Mouse (Mus musculus): ENCODE data around the gene Dhps. TPM values are rescaled to one million over a fixed set of nuclear protein-coding genes. Genes with fewer than 3 reads are reported as not detected.

Dhps gene
- polyA plus RNA-seq, 1 experiment = 45.9 TPM

DNA sequence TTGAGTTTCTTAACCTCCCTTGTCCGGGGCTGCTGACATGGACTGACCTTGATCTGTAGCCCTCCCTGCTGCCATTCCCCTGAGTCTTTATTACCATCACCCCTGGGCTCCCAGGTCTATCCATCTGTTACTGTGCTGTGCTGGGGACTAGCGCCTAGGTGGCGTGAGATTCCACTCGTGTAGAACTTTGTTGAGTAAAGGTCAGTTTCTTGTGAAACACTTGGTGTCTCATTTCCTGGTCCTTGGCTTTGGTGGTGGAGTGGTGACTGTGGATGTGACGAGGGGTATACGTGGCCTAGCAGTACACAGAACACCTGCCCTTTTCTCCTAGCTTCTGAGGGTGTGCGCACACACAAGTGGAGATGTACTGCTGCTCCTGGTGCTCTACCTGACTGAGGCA, 14.2 kb upstream of the Dhps start:
- WGBS = 74% methylated on average over 7 of the region's 7 CpGs
- H3K4me1 ChIP-seq (ENCODE audit: control insufficient read depth, insufficient read depth, low read length) = peaks cover 2% of the 10 kb centered on the region; the same call in 1 of the 2 replicates
- TF ChIP-seq CTCF (IDR thresholded peaks at IDR 0.05; ENCODE audit: insufficient read depth, low read length) (no peak), POLR2A (IDR thresholded peaks at IDR 0.05; ENCODE audit: borderline replicate concordance, extremely low read depth, low read depth, low read length) (no peak)
- H3K4me3 ChIP-seq (replicated peaks; ENCODE audit: extremely low read depth, low read depth, low read length) = no peak overlapping the region
- no peak for DNase-seq

DNA sequence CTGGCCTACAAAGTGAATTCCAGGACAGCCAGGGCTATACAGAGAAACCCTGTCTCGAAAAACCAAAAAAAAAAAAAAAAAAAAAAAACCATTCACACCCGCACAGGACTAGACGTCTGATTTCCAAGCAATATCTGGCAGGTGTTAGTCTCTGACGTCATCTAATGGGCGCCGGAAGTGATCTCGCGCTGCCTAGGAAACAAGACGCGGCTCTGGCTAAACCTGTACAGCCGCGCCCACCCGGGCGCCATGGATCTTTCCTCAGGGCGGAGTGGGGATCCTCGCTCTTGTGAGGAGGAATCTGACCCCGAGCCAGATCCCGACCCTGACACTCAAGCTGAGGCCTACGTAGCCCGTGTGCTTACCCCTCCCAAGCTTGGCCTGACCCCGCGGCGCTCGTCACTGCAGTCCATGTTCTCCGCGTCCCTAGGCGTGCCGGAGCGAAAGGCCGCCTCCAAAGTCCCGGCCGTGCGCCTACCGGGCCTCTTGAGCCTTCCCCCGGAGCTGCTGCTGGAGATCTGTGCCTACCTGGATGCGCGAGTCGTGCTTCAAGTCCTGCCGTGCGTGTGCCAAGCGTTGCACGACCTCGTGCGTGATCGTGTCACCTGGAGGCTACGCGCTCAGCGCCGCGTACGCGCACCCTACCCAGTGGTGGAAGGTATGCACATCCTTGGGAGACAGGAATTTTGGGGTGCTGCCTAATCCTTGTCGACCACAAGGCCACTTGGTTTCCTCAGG, 11.5 kb upstream of the Dhps start, which contains the start of gene Fbxw9:
Gene Fbxw9, plus strand, starts transcription at position 177 of the 738 bp plus-strand sequence.
- Histone ChIP-seq H3K4me1 (ENCODE audit: control insufficient read depth, insufficient read depth, low read length) (peaks cover 2% of the 10 kb centered on the region; the same call in 1 of the 2 replicates), H3K4me3 (replicated peaks; ENCODE audit: extremely low read depth, low read depth, low read length) (peak within 1 kb of the TSS; percentile 93)
- no peak for TF ChIP-seq CTCF (IDR thresholded peaks at IDR 0.05; ENCODE audit: insufficient read depth, low read length)
- peak; percentile 36; the same call in 1 of the 2 replicates for TF ChIP-seq POLR2A (IDR thresholded peaks at IDR 0.05; ENCODE audit: borderline replicate concordance, extremely low read depth, low read depth, low read length)
- WGBS = 1% methylated on average over 53 of the region's 53 CpGs
- DNase-seq = peak; percentile 88

DNA sequence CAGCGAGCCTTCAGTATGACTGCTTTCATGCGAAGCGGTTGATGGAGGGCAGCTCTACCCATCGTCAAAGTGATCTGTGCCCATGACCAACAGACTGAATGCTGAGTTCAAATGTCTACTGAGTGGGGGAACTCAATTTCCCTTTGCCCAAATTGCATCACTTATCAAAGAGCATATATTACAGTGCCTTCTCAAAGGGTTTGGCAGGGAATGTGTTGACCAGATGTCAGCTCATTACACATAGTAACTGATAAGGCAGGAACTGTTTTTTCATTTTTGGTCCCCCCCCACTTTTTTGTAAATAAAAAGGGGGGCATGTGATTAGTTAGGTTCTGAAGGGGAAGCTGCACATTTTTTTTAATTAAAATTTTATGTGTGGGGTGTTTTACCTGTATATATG, 9.0 kb upstream of the Dhps start:
- no peak overlapping the region for H3K4me3 ChIP-seq (replicated peaks; ENCODE audit: extremely low read depth, low read depth, low read length)
- TF ChIP-seq POLR2A (IDR thresholded peaks at IDR 0.05; ENCODE audit: borderline replicate concordance, extremely low read depth, low read depth, low read length) (no peak), CTCF (IDR thresholded peaks at IDR 0.05; ENCODE audit: insufficient read depth, low read length) (no peak)
- WGBS = 95% methylated on average over 4 of the region's 4 CpGs
- no peak for DNase-seq
- peaks cover 2% of the 10 kb centered on the region; the same call in 1 of the 2 replicates for H3K4me1 ChIP-seq (ENCODE audit: control insufficient read depth, insufficient read depth, low read length)

DNA sequence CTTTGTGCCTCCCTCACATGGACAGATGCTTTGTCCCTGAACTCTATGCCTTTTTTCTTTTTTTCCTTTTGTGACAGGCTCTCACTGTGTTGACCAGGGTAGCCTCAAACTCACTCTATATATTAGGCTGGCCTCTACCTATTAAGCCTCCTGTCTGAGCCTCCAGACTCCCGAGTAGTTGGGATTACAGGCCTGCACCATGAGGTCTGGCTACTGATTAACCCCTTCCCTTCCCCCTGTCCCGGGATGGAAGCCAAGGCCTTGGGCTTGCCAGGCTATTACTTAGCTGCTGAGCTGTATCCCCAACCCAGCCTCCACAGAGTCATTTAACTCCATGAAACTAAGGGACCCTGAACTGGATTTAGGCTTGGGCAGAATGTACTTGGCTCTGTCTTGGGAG, 6.3 kb upstream of the Dhps start:
- H3K4me3 ChIP-seq (replicated peaks; ENCODE audit: extremely low read depth, low read depth, low read length) = no peak overlapping the region
- TF ChIP-seq CTCF (IDR thresholded peaks at IDR 0.05; ENCODE audit: insufficient read depth, low read length) (no peak), POLR2A (IDR thresholded peaks at IDR 0.05; ENCODE audit: borderline replicate concordance, extremely low read depth, low read depth, low read length) (no peak)
- H3K4me1 ChIP-seq (ENCODE audit: control insufficient read depth, insufficient read depth, low read length) = peaks cover 2% of the 10 kb centered on the region; the same call in 1 of the 2 replicates
- WGBS = 40% methylated on average over 2 of the region's 2 CpGs
- DNase-seq = no peak

DNA sequence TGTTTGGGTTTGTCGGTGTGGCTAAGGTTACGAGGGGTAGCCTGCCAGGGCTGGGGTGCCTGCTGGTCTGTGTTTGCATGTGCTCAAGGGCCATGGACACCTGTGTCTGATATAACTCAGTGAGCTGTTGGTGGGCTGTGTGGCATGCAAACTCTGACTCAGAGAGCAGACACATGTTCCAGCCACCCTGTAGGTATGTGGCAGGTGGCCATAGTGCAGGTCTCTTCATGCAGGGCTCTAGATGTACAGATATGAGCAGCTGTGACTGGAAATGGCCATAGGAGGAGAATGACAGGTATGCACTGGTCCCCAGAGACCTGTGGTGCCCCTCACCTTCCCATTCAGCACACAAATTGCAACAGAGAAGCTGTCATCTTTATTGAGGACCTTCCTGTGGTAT, 4.4 kb upstream of the Dhps start:
- no peak for DNase-seq
- peaks cover 3% of the 10 kb centered on the region for H3K4me1 ChIP-seq (ENCODE audit: control insufficient read depth, insufficient read depth, low read length)
- WGBS = 96% methylated on average over 2 of the region's 2 CpGs
- no peak for TF ChIP-seq CTCF (IDR thresholded peaks at IDR 0.05; ENCODE audit: insufficient read depth, low read length)
- no peak overlapping the region for H3K4me3 ChIP-seq (replicated peaks; ENCODE audit: extremely low read depth, low read depth, low read length)

DNA sequence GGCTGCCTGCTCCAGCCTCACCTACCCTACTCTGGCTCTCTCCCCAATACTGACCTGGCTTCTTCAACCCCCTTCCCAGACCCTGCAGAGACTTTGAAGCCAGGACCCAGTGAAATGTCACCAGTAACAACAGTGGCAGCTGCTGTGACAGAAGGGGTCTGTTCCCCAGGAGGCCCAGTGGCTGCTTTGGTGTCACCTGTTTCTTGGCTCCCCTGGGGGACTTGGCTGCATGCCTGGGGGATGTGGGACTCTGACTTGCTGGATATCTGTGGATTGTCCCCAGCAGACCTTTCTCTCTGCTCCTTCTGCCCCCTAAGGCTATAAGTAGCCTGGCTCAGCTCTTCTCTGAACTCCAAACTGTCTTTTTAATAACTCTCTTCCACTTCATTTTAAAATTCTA, 3.6 kb upstream of the Dhps start, which contains the start of gene Gm5741:
Gene Gm5741, minus strand, starts transcription at position 1 of the 400 bp plus-strand sequence.
- no peak for TF ChIP-seq CTCF (IDR thresholded peaks at IDR 0.05; ENCODE audit: insufficient read depth, low read length)
- TF ChIP-seq POLR2A (IDR thresholded peaks at IDR 0.05; ENCODE audit: borderline replicate concordance, extremely low read depth, low read depth, low read length) = no peak
- Histone ChIP-seq H3K4me1 (ENCODE audit: control insufficient read depth, insufficient read depth, low read length) (peaks cover 7% of the 10 kb centered on the region), H3K4me3 (replicated peaks; ENCODE audit: extremely low read depth, low read depth, low read length) (no peak within 1 kb of the TSS)
- DNase-seq = no peak

DNA sequence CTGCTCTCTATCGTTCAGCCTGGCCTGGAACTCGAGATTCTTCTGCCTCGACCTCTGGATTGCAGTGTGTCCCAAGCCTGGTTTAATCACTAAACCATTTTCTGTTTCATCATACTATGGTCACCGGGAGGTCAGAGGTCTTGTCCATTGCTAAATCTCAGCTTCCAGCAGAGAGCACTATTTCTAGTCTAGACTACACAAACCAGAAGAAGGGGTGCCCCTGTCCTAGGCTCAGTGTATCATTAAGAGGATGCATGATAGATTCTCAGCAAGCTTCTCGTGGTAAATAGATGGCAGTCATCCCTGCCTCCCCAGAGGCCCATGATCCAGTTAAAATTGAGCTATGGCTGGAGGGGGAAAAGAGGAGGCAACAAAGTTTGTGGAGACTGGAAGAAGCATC, 516 bp upstream of the Dhps start:
- H3K4me3 ChIP-seq (replicated peaks; ENCODE audit: extremely low read depth, low read depth, low read length) = no peak overlapping the region
- peaks cover 8% of the 10 kb centered on the region for H3K4me1 ChIP-seq (ENCODE audit: control insufficient read depth, insufficient read depth, low read length)
- DNase-seq = no peak
- TF ChIP-seq POLR2A (IDR thresholded peaks at IDR 0.05; ENCODE audit: borderline replicate concordance, extremely low read depth, low read depth, low read length) = no peak
- no peak for TF ChIP-seq CTCF (IDR thresholded peaks at IDR 0.05; ENCODE audit: insufficient read depth, low read length)
- WGBS = 70% methylated on average over 5 of the region's 5 CpGs

DNA sequence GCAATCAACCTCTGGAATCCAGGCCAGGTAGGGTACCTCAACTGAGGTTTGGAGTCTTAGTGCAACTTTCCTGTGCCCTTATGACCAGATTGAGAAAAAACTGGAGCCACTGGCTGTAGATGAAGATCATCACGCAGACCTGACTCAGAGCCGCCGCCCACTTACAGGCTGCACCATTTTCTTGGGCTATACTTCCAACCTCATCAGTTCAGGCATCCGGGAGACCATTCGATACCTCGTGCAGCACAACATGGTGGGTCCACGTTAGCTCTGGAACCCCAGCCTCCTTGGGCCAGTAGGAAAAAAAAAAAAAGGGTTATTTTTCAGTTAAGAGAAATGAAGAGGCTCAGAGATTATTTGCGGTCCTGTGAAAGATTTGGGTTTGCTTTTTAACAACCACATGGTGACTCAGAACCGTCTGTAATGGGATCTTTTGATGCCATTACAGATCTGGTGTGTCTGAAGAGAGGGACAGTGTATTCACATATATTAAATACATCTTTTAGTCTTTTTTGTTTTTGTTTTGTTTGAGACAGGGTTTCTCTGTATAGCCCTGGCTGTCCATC, 890 bp downstream of the Dhps start:
- WGBS = 30% methylated on average over 9 of the region's 9 CpGs
- H3K4me1 ChIP-seq (ENCODE audit: control insufficient read depth, insufficient read depth, low read length) = peaks cover 8% of the 10 kb centered on the region

DNA sequence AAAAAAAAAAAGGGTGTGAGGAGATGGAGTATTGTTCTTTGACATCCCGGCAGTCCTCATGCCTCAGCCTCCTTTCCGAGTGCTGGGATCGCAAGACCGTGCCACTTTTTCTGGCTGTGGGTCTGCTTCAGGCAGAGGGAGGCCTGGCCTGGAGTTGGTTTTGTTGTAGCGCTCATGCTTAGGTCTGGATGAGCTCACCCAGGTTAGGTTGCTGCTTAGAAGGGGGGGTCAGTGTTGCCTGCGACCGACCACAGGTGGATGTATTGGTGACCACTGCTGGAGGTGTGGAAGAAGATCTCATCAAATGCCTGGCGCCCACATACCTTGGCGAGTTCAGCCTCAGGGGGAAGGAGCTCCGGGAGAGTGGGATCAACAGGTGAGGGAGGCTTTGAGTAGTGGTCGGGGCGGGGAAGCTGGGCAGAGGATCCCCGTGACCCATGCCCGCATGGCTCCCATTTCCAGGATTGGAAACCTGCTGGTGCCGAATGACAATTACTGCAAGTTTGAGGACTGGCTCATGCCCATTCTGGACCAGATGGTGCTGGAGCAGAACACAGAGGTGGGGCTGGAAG, 1.6 kb downstream of the Dhps start:
- WGBS = 84% methylated on average over 15 of the region's 15 CpGs

More for the DNA sequence above, 890 bp downstream of the Dhps start:
- peak overlapping the region; percentile 79 for H3K4me3 ChIP-seq (replicated peaks; ENCODE audit: extremely low read depth, low read depth, low read length)
- TF ChIP-seq CTCF (IDR thresholded peaks at IDR 0.05; ENCODE audit: insufficient read depth, low read length) (no peak), POLR2A (IDR thresholded peaks at IDR 0.05; ENCODE audit: borderline replicate concordance, extremely low read depth, low read depth, low read length) (no peak)
- DNase-seq = no peak

More for the DNA sequence above, 1.6 kb downstream of the Dhps start:
- peaks cover 8% of the 10 kb centered on the region for H3K4me1 ChIP-seq (ENCODE audit: control insufficient read depth, insufficient read depth, low read length)
- no peak for DNase-seq
- H3K4me3 ChIP-seq (replicated peaks; ENCODE audit: extremely low read depth, low read depth, low read length) = no peak overlapping the region
- TF ChIP-seq POLR2A (IDR thresholded peaks at IDR 0.05; ENCODE audit: borderline replicate concordance, extremely low read depth, low read depth, low read length) (no peak), CTCF (IDR thresholded peaks at IDR 0.05; ENCODE audit: insufficient read depth, low read length) (no peak)
